Mouse (Mus musculus) liver, postnatal 0 days (tissue): ENCODE data around the gene Nr6a1.

Source experiments
- CTCF ChIP-seq: sonication (generic); IDR thresholded peaks from 2 replicates; pipeline ENCODE4 v1.5.1; 2016; ENCODE audit warnings: antibody characterized with exemption, low read depth
- EP300 ChIP-seq: IDR thresholded peaks from 2 replicates; pipeline ENCODE4 v1.6.1; 2016; ENCODE audit warnings: antibody characterized with exemption, low read depth, mild to moderate bottlenecking

DNA sequence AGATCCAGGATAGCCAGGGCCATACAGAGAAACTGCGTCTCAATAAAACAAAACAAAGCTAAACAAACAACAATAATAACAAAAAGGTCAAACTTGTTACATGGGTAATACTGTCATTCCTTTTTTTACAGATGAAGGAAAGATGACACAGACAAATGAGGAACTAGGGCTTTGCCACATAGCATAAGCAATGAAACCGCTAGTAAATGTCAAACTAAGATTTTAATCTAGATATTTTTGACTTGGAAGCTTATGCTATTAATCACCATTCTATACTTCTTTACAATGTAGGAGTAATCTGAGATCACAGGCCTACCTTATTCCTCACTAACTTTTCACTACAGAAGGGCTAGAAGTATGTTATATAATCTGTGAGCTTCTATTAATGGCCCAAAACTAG, 150.2 kb downstream of the Nr6a1 start:
- no peak for TF ChIP-seq CTCF
- TF ChIP-seq EP300 = no peak
